Mouse (Mus musculus): Measurements from ENCODE around the gene Ube2q1. TPM values are rescaled to one million over a fixed set of nuclear protein-coding genes. Genes with fewer than 3 reads are reported as not detected.

Gene Ube2q1
- polyA plus RNA-seq, 1 experiment from 2014 or later = 21.9 TPM

DNA sequence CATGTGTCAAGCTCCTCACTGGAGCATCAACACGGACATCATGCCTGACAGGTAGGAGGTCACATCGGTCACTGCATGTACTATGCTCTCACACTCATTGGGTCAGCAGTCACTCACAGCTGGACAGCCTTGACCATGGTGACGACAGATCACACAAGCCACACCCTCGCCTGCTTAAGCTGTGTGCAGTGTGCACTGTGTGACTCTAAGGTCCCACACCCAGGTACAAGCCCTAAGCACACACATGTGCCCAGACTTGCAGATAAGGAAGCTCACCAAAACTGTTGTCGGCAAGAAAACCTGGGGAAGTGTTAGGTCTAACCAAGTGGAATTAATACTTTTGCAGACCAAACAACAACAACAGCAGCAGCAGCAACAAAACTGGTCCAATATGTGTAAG lies 34.5 kb downstream of the Ube2q1 start:
- Histone ChIP-seq H3K27ac (ENCODE audit: low read depth, low read length) (no peak overlapping the region), H3K4me3 (ENCODE audit: low read depth, low read length) (no peak overlapping the region), H3K9ac (ENCODE audit: low read depth, low read length) (no peak overlapping the region), H3K9me3 (ENCODE audit: control insufficient read depth, low read length) (0 out of 2 replicates have a peak, but pooled peaks cover 2% of the 10 kb centered on the region), H3K4me1 (replicated peaks; ENCODE audit: control insufficient read depth, insufficient read depth, low read length) (no peaks in the 10 kb centered on the region), H3K4me2 (replicated peaks; ENCODE audit: low read depth, low read length) (no peak overlapping the region), H3K27me3 (ENCODE audit: control insufficient read depth, insufficient read depth, low read length) (no peaks in the 10 kb centered on the region), H3K36me3 (ENCODE audit: control insufficient read depth, insufficient read depth, low read length) (no peaks in the 10 kb centered on the region)
- ATAC-seq (ENCODE audit: low FRiP score) (no peak), DNase-seq (ENCODE audit: low spot score) (no peak)
- WGBS = 85% methylated on average over 5 of the region's 5 CpGs

DNA sequence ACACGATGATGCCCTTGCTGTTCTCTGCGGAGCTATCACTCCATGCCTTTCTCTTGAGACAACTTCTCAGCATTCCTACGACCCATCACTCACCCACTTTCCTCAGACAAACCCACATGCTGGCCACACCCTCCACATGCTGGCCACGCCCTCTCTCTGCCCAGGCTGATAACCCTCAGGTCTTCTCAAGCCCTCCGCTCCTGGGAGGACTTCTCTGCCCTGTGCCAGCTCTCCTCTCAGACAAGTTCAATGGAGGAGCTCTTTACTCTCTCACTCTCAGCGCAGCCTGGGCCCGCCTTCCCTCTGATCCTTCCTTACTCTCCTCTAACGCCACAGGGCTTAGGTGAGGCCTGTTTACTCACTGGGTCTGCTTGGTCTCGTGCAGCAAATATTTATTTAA lies 35.2 kb downstream of the Ube2q1 start:
- Histone ChIP-seq H3K27ac (ENCODE audit: low read depth, low read length) (no peak overlapping the region), H3K4me2 (replicated peaks; ENCODE audit: low read depth, low read length) (no peak overlapping the region), H3K36me3 (ENCODE audit: control insufficient read depth, insufficient read depth, low read length) (no peaks in the 10 kb centered on the region), H3K4me3 (ENCODE audit: low read depth, low read length) (no peak overlapping the region), H3K9me3 (ENCODE audit: control insufficient read depth, low read length) (0 out of 2 replicates have a peak, but pooled peaks cover 2% of the 10 kb centered on the region), H3K4me1 (replicated peaks; ENCODE audit: control insufficient read depth, insufficient read depth, low read length) (no peaks in the 10 kb centered on the region), H3K27me3 (ENCODE audit: control insufficient read depth, insufficient read depth, low read length) (no peaks in the 10 kb centered on the region), H3K9ac (ENCODE audit: low read depth, low read length) (no peak overlapping the region)
- DNase-seq (ENCODE audit: low spot score) (no peak), ATAC-seq (ENCODE audit: low FRiP score) (no peak)
- WGBS = 61% methylated on average over 9 of the region's 9 CpGs

GRCm38 (mm10) chr3:89810841-89811240 lies 37.4 kb downstream of the Ube2q1 start:
- no peak overlapping the region for H3K4me2 ChIP-seq (replicated peaks; ENCODE audit: low read depth, low read length)
- no peak for ATAC-seq (ENCODE audit: low FRiP score)
- DNase-seq (ENCODE audit: low spot score) = no peak
- H3K36me3 ChIP-seq (ENCODE audit: control insufficient read depth, insufficient read depth, low read length) = no peaks in the 10 kb centered on the region
- H3K27ac ChIP-seq (ENCODE audit: low read depth, low read length) = no peak overlapping the region
- no peaks in the 10 kb centered on the region for H3K27me3 ChIP-seq (ENCODE audit: control insufficient read depth, insufficient read depth, low read length)
- 0 out of 2 replicates have a peak, but pooled peaks cover 2% of the 10 kb centered on the region for H3K9me3 ChIP-seq (ENCODE audit: control insufficient read depth, low read length)
- H3K4me3 ChIP-seq (ENCODE audit: low read depth, low read length) = no peak overlapping the region
- H3K9ac ChIP-seq (ENCODE audit: low read depth, low read length) = no peak overlapping the region
- no peaks in the 10 kb centered on the region for H3K4me1 ChIP-seq (replicated peaks; ENCODE audit: control insufficient read depth, insufficient read depth, low read length)

- 76% methylated on average over 3 of the region's 3 CpGs for WGBS
- no peak for ATAC-seq (ENCODE audit: low FRiP score)
Observed at GRCm38 (mm10) chr3:89812166-89812565, 38.8 kb downstream of the Ube2q1 start.

GRCm38 (mm10) chr3:89814051-89814450 lies 40.6 kb downstream of the Ube2q1 start:
- no peaks in the 10 kb centered on the region for H3K27me3 ChIP-seq (ENCODE audit: control insufficient read depth, insufficient read depth, low read length)
- 76% methylated on average over 7 of the region's 7 CpGs for WGBS

More at GRCm38 (mm10) chr3:89812166-89812565, 38.8 kb downstream of the Ube2q1 start:
- Histone ChIP-seq H3K4me1 (replicated peaks; ENCODE audit: control insufficient read depth, insufficient read depth, low read length) (no peaks in the 10 kb centered on the region), H3K9me3 (ENCODE audit: control insufficient read depth, low read length) (0 out of 2 replicates have a peak, but pooled peaks cover 2% of the 10 kb centered on the region), H3K27ac (ENCODE audit: low read depth, low read length) (no peak overlapping the region), H3K4me2 (replicated peaks; ENCODE audit: low read depth, low read length) (no peak overlapping the region), H3K4me3 (ENCODE audit: low read depth, low read length) (no peak overlapping the region), H3K27me3 (ENCODE audit: control insufficient read depth, insufficient read depth, low read length) (no peaks in the 10 kb centered on the region), H3K9ac (ENCODE audit: low read depth, low read length) (no peak overlapping the region), H3K36me3 (ENCODE audit: control insufficient read depth, insufficient read depth, low read length) (no peaks in the 10 kb centered on the region)
- DNase-seq (ENCODE audit: low spot score) = no peak

GRCm38 (mm10) chr3:89817056-89817455 lies 43.6 kb downstream of the Ube2q1 start:
- WGBS = 63% methylated on average over 4 of the region's 4 CpGs
- no peak overlapping the region for H3K4me3 ChIP-seq (ENCODE audit: low read depth, low read length)
- no peaks in the 10 kb centered on the region for H3K9me3 ChIP-seq (ENCODE audit: control insufficient read depth, low read length)
- no peak for ATAC-seq (ENCODE audit: low FRiP score)
- H3K27me3 ChIP-seq (ENCODE audit: control insufficient read depth, insufficient read depth, low read length) = no peaks in the 10 kb centered on the region
- H3K36me3 ChIP-seq (ENCODE audit: control insufficient read depth, insufficient read depth, low read length) = no peaks in the 10 kb centered on the region
- H3K9ac ChIP-seq (ENCODE audit: low read depth, low read length) = no peak overlapping the region
- H3K27ac ChIP-seq (ENCODE audit: low read depth, low read length) = no peak overlapping the region
- DNase-seq (ENCODE audit: low spot score) = no peak
- H3K4me1 ChIP-seq (replicated peaks; ENCODE audit: control insufficient read depth, insufficient read depth, low read length) = no peaks in the 10 kb centered on the region
- H3K4me2 ChIP-seq (replicated peaks; ENCODE audit: low read depth, low read length) = no peak overlapping the region

More at GRCm38 (mm10) chr3:89814051-89814450, 40.6 kb downstream of the Ube2q1 start:
- H3K9me3 ChIP-seq (ENCODE audit: control insufficient read depth, low read length) = 0 out of 2 replicates have a peak, but pooled peaks cover 2% of the 10 kb centered on the region
- H3K9ac ChIP-seq (ENCODE audit: low read depth, low read length) = no peak overlapping the region
- DNase-seq (ENCODE audit: low spot score) = no peak
- H3K36me3 ChIP-seq (ENCODE audit: control insufficient read depth, insufficient read depth, low read length) = no peaks in the 10 kb centered on the region
- no peak overlapping the region for H3K27ac ChIP-seq (ENCODE audit: low read depth, low read length)
- no peak for ATAC-seq (ENCODE audit: low FRiP score)
- H3K4me3 ChIP-seq (ENCODE audit: low read depth, low read length) = no peak overlapping the region
- H3K4me2 ChIP-seq (replicated peaks; ENCODE audit: low read depth, low read length) = no peak overlapping the region
- no peaks in the 10 kb centered on the region for H3K4me1 ChIP-seq (replicated peaks; ENCODE audit: control insufficient read depth, insufficient read depth, low read length)

GRCm38 (mm10) chr3:89818605-89819004 lies 45.2 kb downstream of the Ube2q1 start:
- H3K4me2 ChIP-seq (replicated peaks; ENCODE audit: low read depth, low read length) = no peak overlapping the region
- no peaks in the 10 kb centered on the region for H3K4me1 ChIP-seq (replicated peaks; ENCODE audit: control insufficient read depth, insufficient read depth, low read length)
- 82% methylated on average over 3 of the region's 3 CpGs for WGBS
- H3K9ac ChIP-seq (ENCODE audit: low read depth, low read length) = no peak overlapping the region
- H3K4me3 ChIP-seq (ENCODE audit: low read depth, low read length) = no peak overlapping the region
- ATAC-seq (ENCODE audit: low FRiP score) (no peak), DNase-seq (ENCODE audit: low spot score) (no peak)
- no peaks in the 10 kb centered on the region for H3K27me3 ChIP-seq (ENCODE audit: control insufficient read depth, insufficient read depth, low read length)
- H3K27ac ChIP-seq (ENCODE audit: low read depth, low read length) = no peak overlapping the region
- H3K36me3 ChIP-seq (ENCODE audit: control insufficient read depth, insufficient read depth, low read length) = no peaks in the 10 kb centered on the region
- H3K9me3 ChIP-seq (ENCODE audit: control insufficient read depth, low read length) = no peaks in the 10 kb centered on the region

GRCm38 (mm10) chr3:89819897-89820296 lies 46.5 kb downstream of the Ube2q1 start:
- H3K27ac ChIP-seq (ENCODE audit: low read depth, low read length) = no peak overlapping the region
- no peaks in the 10 kb centered on the region for H3K36me3 ChIP-seq (ENCODE audit: control insufficient read depth, insufficient read depth, low read length)
- H3K9me3 ChIP-seq (ENCODE audit: control insufficient read depth, low read length) = no peaks in the 10 kb centered on the region
- no peaks in the 10 kb centered on the region for H3K4me1 ChIP-seq (replicated peaks; ENCODE audit: control insufficient read depth, insufficient read depth, low read length)
- DNase-seq (ENCODE audit: low spot score) (no peak), ATAC-seq (ENCODE audit: low FRiP score) (no peak)
- no peak overlapping the region for H3K4me2 ChIP-seq (replicated peaks; ENCODE audit: low read depth, low read length)
- H3K4me3 ChIP-seq (ENCODE audit: low read depth, low read length) = no peak overlapping the region
- WGBS = 77% methylated on average over 7 of the region's 7 CpGs
- H3K27me3 ChIP-seq (ENCODE audit: control insufficient read depth, insufficient read depth, low read length) = no peaks in the 10 kb centered on the region
- H3K9ac ChIP-seq (ENCODE audit: low read depth, low read length) = no peak overlapping the region

DNA sequence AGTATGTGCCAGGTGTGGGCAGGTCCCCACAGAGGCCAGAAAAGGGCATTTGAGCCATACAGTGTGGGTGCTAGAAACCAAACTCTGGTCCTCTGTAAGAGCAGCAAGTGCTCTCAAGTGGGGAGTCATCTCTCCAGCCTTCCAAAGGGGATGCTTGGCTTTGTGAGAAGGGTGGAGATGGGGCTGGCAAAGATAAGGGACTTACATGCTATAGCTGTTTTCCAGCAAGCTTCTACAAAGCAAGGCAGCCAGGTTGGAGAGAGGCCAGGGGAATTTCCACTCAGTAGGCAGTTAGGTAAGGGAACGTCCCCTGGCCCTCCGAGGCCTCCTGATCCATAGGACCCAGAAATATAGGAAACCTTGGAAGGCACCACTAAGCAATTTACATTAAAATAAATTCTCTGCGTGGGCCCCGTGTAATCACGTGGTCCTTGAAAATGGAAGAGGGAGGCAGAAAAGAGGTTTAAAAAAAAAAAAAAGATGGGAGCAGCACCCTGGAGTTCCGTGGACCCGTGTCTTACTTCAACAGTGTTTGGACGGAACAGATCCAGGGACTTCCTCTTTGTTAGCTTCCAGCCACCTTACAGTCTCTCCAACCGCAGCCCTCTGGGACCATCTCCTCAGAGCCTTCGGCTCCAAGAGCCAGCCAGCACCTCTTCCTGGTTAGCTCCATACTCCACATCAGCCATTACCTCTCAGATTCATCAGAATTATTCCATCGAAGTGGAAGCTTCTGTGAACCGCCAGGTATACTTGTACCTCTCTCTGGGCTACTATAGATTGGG lies 47.1 kb downstream of the Ube2q1 start:
- no peak overlapping the region for H3K9ac ChIP-seq (ENCODE audit: low read depth, low read length)
- H3K27ac ChIP-seq (ENCODE audit: low read depth, low read length) = no peak overlapping the region
- H3K4me1 ChIP-seq (replicated peaks; ENCODE audit: control insufficient read depth, insufficient read depth, low read length) = no peaks in the 10 kb centered on the region
- no peak for ATAC-seq (ENCODE audit: low FRiP score)
- 87% methylated on average over 12 of the region's 12 CpGs for WGBS
- no peak for DNase-seq (ENCODE audit: low spot score)
- H3K4me2 ChIP-seq (replicated peaks; ENCODE audit: low read depth, low read length) = no peak overlapping the region
- H3K4me3 ChIP-seq (ENCODE audit: low read depth, low read length) = no peak overlapping the region
- H3K27me3 ChIP-seq (ENCODE audit: control insufficient read depth, insufficient read depth, low read length) = no peaks in the 10 kb centered on the region
- no peaks in the 10 kb centered on the region for H3K36me3 ChIP-seq (ENCODE audit: control insufficient read depth, insufficient read depth, low read length)
- H3K9me3 ChIP-seq (ENCODE audit: control insufficient read depth, low read length) = no peaks in the 10 kb centered on the region

Data from hindbrain, embryonic 11.5 days (tissue).